Mouse (Mus musculus): ENCODE measurements around the gene Fbxo5. TPM values are rescaled to one million over a fixed set of nuclear protein-coding genes. Genes with fewer than 3 reads are reported as not detected.

Gene Fbxo5
- polyA plus RNA-seq (2014; fragmentation: Illumina TruSeq; extraction: RNeasy Lipid Tissue Mini Kit (QIAGEN cat#74804); ENCODE audit: low read depth, low replicate concordance) = 11.3 TPM

GRCm38 (mm10) chr10:5805243-5805730 lies at the start of gene Fbxo5:
Gene Fbxo5, minus strand, starts transcription at chr10:5805600.

GRCm38 (mm10) chr10:5823740-5824491 lies 18.5 kb upstream of the Fbxo5 start, which contains the start of gene Mtrf1l:
Gene Mtrf1l, minus strand, starts transcription at chr10:5823910.

Other genes with a start within 250 kb of the Fbxo5 start
- gene Myct1, start 211.8 kb downstream of the Fbxo5 start, polyA plus RNA-seq (2014; fragmentation: Illumina TruSeq; extraction: RNeasy Lipid Tissue Mini Kit (QIAGEN cat#74804); ENCODE audit: low read depth, low replicate concordance) = 15.2 TPM
- 7.2 TPM for gene Vip, start 166.4 kb downstream of the Fbxo5 start, polyA plus RNA-seq (2014; fragmentation: Illumina TruSeq; extraction: RNeasy Lipid Tissue Mini Kit (QIAGEN cat#74804); ENCODE audit: low read depth, low replicate concordance)
- 41.7 TPM for gene Mtrf1l, start 18.3 kb upstream of the Fbxo5 start, polyA plus RNA-seq (2014; fragmentation: Illumina TruSeq; extraction: RNeasy Lipid Tissue Mini Kit (QIAGEN cat#74804); ENCODE audit: low read depth, low replicate concordance)
- 2.5 TPM for gene Rgs17, start 116.8 kb upstream of the Fbxo5 start, polyA plus RNA-seq (2014; fragmentation: Illumina TruSeq; extraction: RNeasy Lipid Tissue Mini Kit (QIAGEN cat#74804); ENCODE audit: low read depth, low replicate concordance)

Data from adrenal gland, adult 10 weeks (tissue).